Mouse (Mus musculus): ENCODE data around the gene Klrb1a. TPM values are rescaled to one million over a fixed set of nuclear protein-coding genes. Genes with fewer than 3 reads are reported as not detected.

Gene Klrb1a
- polyA plus RNA-seq, 1 experiment: not detected

- Histone ChIP-seq H3K27ac (ENCODE audit: insufficient read depth, low read depth, low read length) (no peak overlapping the region), H3K4me3 (ENCODE audit: insufficient read depth, low read length) (no peak overlapping the region), H3K4me1 (ENCODE audit: control insufficient read depth, insufficient read depth, low read length) (no peaks in the 10 kb centered on the region)
- TF ChIP-seq CTCF (IDR thresholded peaks at IDR 0.05; ENCODE audit: low read depth, low read length) (no peak), POLR2A (IDR thresholded peaks at IDR 0.05; ENCODE audit: borderline replicate concordance, low read depth, low read length) (no peak)
Measured at GRCm38 (mm10) chr6:128584070-128584660, 39.2 kb downstream of the Klrb1a start.

- TF ChIP-seq POLR2A (IDR thresholded peaks at IDR 0.05; ENCODE audit: borderline replicate concordance, low read depth, low read length) (no peak), CTCF (IDR thresholded peaks at IDR 0.05; ENCODE audit: low read depth, low read length) (no peak)
- H3K4me1 ChIP-seq (ENCODE audit: control insufficient read depth, insufficient read depth, low read length): no peaks in the 10 kb centered on the region
Measured at GRCm38 (mm10) chr6:128581508-128581907, 41.8 kb downstream of the Klrb1a start, which contains the start of gene A2ml1. Gene A2ml1 (minus strand): TSS chr6:128581608.

GRCm38 (mm10) chr6:128577301-128577700 lies 46.0 kb downstream of the Klrb1a start:
- H3K27ac ChIP-seq (ENCODE audit: insufficient read depth, low read depth, low read length): no peak overlapping the region
- H3K4me3 ChIP-seq (ENCODE audit: insufficient read depth, low read length): no peak overlapping the region
- no peak for TF ChIP-seq POLR2A (IDR thresholded peaks at IDR 0.05; ENCODE audit: borderline replicate concordance, low read depth, low read length)
- no peak for TF ChIP-seq CTCF (IDR thresholded peaks at IDR 0.05; ENCODE audit: low read depth, low read length)
- H3K4me1 ChIP-seq (ENCODE audit: control insufficient read depth, insufficient read depth, low read length): no peaks in the 10 kb centered on the region

More at GRCm38 (mm10) chr6:128581508-128581907, 41.8 kb downstream of the Klrb1a start, which contains the start of gene A2ml1:
- Histone ChIP-seq H3K4me3 (ENCODE audit: insufficient read depth, low read length) (no peak within 1 kb of the TSS), H3K27ac (ENCODE audit: insufficient read depth, low read depth, low read length) (no peak within 1 kb of the TSS)

GRCm38 (mm10) chr6:128566589-128566988 lies 56.7 kb downstream of the Klrb1a start:
- TF ChIP-seq CTCF (IDR thresholded peaks at IDR 0.05; ENCODE audit: low read depth, low read length): no peak
- Histone ChIP-seq H3K4me1 (ENCODE audit: control insufficient read depth, insufficient read depth, low read length) (no peaks in the 10 kb centered on the region), H3K4me3 (ENCODE audit: insufficient read depth, low read length) (no peak overlapping the region), H3K27ac (ENCODE audit: insufficient read depth, low read depth, low read length) (no peak overlapping the region)

Other genes with a start within 250 kb of the Klrb1a start
- not detected in 2 replicates for gene Tex52, start 248.1 kb downstream of the Klrb1a start, polyA plus RNA-seq (2012; ENCODE audit: insufficient read depth, insufficient read length, missing spikeins)
- not detected in 2 replicates for gene Gm44596, start 248.0 kb downstream of the Klrb1a start, polyA plus RNA-seq (2012; ENCODE audit: insufficient read depth, insufficient read length, missing spikeins)
- not detected in 2 replicates for gene Nrip2, start 224.2 kb downstream of the Klrb1a start, polyA plus RNA-seq (2012; ENCODE audit: insufficient read depth, insufficient read length, missing spikeins)
- 5.5 and 6.8 TPM in 2 replicates for gene Itfg2, start 198.6 kb downstream of the Klrb1a start, polyA plus RNA-seq (2012; ENCODE audit: insufficient read depth, insufficient read length, missing spikeins)
- 28.9 and 32.7 TPM in 2 replicates for gene Fkbp4, start 184.9 kb downstream of the Klrb1a start, polyA plus RNA-seq (2012; ENCODE audit: insufficient read depth, insufficient read length, missing spikeins)
- gene Pzp, start 96.8 kb downstream of the Klrb1a start, polyA plus RNA-seq (2012; ENCODE audit: insufficient read depth, insufficient read length, missing spikeins): not detected in 2 replicates
- gene A2ml1, start 41.9 kb downstream of the Klrb1a start, polyA plus RNA-seq (2012; ENCODE audit: insufficient read depth, insufficient read length, missing spikeins): 0.84 TPM in 1 of 2 replicates, not detected in the other
- not detected in 2 replicates for gene Clec2h, start 38.9 kb upstream of the Klrb1a start, polyA plus RNA-seq (2012; ENCODE audit: insufficient read depth, insufficient read length, missing spikeins)
- not detected in 2 replicates for gene Klrb1, start 99.5 kb upstream of the Klrb1a start, polyA plus RNA-seq (2012; ENCODE audit: insufficient read depth, insufficient read length, missing spikeins)
- not detected in 2 replicates for gene Klrb1c, start 165.7 kb upstream of the Klrb1a start, polyA plus RNA-seq (2012; ENCODE audit: insufficient read depth, insufficient read length, missing spikeins)
- not detected in 2 replicates for gene Gm44511, start 202.8 kb upstream of the Klrb1a start, polyA plus RNA-seq (2012; ENCODE audit: insufficient read depth, insufficient read length, missing spikeins)
- not detected in 2 replicates for gene Klrb1b, start 202.8 kb upstream of the Klrb1a start, polyA plus RNA-seq (2012; ENCODE audit: insufficient read depth, insufficient read length, missing spikeins)